Mouse (Mus musculus) spleen, postnatal 4 days (tissue): ENCODE measurements around the gene D930048N14Rik.
"Not testable (repeated sequence)": the region's sequence is repeated elsewhere in the genome, so short reads cannot be mapped to it uniquely, and the experiment has no call there.

Experiments used
- DNase-seq, 2 experiments: peaks; one replicate each; pipeline ENCODE4 v3.0.0; 2022; ENCODE audit warnings: low spot score in 2 of 2

D930048N14Rik gene

DNA sequence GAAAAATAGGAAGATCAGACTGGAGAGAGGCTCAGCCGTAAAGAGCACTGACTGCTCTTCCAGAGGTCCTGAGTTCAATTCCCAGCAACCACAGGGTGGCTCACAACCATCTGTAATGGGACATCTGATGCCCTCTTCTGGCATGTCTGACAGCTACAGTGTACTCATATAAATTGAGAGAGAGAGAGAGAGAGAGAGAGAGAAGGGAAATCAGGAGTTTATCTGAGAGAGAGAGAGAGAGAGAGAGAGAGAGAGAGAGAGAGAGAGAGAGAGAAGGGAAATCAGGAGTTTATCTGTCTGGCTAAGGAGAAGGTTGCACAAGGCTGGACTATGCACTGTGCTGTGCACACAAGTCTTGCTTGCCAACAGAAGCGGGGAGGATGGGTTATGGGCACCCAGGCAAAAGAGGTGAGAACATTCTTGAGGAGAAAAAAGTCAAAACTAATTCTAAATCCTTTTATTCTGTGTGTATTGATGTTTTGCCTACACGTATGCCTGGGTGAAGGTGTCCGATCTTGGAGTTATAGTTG is 2.2 kb downstream of the D930048N14Rik start:
- no peak for DNase-seq

DNA sequence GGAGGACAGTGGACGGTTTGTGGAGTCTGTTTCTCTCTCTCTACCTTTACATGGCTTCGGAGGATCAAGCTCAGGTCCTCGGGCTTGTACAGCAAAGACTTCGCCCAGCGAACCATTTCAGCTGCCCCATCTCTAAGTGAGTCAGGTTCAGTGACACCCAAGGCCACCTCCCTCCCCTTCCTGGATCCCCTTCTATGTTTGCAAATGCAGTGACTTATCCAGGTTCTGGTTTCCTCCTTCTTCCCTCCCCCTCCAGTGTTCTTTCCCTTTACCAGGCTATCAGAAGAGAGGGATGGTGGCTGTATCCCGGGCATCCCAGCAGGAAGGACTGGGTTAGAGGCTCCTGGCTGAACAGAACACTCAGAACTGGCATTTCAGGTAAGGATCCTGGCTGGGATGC is 3.0 kb downstream of the D930048N14Rik start:
- no peak for DNase-seq

DNA sequence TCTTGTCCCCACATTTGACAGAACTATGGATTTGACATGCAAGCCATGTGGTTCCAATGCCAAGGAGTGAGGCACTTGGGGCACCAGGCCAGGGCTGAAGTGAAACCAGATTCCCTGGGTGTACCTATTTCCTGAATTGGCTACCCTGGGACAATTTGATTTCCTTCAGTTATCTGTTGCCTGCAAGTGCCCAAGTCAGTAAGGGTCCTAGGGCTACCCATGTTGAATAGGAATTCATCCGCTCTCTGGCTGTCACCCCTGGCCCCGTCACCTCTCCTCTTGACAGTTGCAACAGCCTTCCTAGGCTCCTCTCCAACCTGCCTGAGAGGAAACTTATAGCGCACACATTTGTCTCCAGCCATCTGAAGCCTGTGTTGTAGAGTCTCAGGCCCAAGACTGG is 4.1 kb downstream of the D930048N14Rik start:
- DNase-seq: no peak

DNA sequence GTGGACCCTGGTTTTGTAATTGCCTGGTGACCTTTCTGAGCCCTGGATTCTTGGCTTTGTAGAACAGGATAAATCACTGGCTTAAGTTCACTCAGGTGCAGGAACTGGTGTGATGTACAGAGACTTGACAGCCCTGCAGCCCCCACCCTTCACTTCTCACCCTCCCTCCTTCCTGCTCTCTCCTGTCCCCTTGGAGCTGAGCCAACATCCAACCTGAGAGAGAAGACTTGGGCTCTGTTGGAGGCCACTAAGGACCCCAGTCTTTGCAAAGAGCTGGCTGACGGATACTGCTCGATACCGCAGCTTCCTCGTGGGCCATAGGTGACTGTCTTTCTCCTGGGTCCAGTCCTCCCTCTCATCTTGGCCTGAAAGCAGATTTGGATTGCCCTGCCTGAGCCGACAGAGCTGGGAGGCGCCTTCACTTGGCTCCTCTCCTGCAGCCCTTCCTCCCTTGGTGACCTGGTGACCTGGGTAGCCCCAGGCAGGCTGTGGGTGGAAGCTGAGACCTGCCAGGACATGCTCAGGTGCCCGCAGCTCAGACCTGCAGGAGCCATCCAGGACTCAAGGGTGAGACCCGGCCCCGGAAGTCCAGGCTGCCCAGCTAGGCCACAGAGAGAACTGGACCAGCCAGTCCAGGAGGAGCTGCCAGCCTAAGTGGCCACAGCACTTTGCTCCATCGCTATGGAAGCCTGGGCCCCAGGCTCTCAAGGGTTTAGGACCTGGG is 6.2 kb downstream of the D930048N14Rik start:
- DNase-seq: no peak

DNA sequence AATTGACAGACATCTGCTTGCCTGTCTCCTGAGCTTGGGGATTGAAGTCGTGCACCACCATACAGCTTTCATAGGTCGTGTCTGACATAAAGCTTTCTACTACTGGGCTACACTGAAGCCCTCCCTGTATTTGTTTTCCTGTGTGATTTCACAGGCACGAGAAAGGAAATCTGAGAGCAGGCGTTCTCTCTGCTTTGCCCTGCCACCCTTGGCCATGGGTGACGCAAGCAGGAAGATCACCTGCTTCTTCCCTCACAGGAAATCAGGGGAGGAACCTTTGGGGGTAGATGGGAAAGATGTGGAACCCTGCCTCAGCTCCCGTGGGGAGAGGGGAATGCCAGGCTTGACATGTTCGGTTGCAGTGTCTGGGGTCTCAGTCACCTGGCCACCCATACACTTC is 7.5 kb downstream of the D930048N14Rik start:
- no peak for DNase-seq

DNA sequence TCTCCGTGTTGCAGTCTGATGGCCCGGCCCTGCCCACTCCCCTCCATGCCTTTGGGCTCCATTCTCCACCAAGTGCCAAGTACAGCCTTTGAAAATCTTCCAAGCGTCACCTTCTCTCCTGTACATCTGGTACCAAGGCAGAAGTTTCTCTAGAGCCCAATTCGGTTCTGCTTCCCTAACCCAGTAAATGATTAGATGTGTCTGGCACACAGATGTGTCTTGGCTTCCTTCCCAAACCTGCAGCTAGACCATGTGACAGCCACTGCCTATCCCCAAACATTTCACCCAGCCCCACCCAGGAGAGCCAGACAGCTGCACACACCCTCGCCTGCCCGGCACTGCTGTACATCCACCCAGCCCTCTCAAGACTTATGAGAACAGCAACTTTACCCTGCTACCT is 8.0 kb downstream of the D930048N14Rik start:
- peak in 1 of 2 experiments; percentile 58 for DNase-seq

DNA sequence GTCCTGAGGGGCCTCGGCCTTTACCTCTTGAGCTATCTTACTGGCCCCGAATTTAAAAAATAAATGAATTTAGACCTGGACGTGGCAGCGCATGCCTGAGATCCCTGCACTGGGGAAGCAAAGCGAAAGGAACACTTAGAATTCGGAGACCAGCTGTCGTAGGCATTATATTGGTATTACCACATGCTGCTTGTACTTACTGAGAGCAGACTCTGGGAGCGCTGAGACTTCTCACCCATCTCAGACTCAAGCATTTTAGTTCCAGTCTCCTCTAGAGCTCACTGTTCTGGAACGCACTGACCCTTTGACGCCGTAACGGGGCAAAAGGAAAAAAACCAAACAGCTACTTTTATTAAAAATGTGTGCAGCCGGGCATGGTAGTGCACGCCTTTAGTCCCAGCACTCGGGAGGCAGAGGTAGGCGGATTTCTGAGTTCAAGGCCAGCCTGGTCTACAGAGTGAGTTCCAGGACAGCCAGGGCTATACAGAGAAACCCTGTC is 11.2 kb downstream of the D930048N14Rik start:
- no peak for DNase-seq

DNA sequence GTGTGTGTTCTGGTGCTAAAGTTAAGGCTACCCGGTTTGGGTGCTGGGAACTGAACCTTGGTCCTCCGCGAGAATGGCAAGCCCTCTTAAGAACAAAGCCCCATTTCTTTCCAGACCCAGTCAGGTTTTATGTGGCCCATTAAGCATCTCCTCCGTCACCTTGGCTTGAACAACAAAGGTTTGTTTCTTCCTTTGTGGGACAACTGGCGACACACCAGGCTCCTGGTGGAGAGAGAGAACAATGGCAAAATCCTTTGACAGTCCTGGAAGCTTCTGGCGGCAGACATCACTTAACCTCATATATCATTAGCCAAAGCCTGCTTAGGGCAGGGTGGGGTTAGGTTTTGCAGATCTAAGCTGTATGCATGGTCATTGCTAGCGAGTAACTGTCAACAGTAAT is 11.9 kb downstream of the D930048N14Rik start:
- no peak for DNase-seq

DNA sequence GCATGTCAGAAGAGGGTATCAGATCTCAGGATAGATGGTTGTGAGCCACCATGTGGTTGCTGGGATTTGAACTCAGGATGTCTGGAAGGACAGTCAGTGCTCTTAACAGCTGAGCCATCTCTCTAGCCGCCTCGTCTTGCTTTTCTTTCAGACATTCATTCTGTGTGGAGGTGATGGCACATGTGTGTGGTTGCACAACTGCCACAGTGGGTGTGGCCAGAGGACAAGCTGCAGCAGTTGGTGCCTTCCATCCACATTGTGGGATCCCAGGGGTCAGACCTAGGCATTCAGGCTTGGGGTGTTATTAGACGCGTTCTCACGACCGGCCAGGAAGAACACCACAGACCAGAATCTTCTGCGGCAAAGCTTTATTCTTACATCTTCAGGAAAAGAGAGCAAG is 14.0 kb downstream of the D930048N14Rik start:
- not testable (repeated sequence) for DNase-seq

DNA sequence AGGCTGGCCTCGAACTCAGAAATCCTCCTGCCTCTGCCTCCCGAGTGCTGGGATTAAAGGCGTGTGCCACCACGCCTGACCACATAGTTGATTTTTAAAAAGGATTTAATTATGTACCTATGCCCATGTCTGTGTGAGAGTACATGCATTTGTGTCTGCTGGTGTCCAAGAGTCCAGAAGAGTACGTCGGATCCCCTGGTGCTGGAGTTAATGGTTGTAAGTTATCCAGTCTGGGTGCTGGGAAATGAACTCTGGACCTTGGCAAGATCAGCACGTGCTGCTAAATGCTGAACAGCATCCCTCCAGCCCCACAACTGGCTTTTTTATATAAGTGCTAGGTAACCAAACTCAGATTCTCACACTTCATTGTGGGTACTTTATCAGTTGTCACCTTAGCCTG is 20.1 kb downstream of the D930048N14Rik start:
- DNase-seq: no peak

DNA sequence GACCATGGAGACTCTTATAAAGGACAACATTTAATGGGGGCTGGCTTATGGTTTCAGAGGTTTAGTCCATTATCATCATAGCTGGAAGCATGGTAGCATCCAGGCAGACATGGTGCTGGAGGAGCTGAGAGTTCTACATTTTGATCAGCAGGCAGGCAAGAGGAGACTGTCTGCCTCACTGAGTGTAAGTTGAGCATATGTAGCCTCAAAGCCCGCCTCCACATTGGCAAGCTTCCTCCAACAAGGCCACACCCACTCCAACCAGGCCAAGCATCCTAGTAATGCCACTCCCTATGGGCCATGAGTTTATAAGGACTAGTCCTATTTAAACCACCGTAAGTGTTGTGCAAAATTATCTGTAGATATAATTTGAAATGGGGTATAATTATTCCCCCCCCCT is 20.6 kb downstream of the D930048N14Rik start:
- DNase-seq: no peak

DNA sequence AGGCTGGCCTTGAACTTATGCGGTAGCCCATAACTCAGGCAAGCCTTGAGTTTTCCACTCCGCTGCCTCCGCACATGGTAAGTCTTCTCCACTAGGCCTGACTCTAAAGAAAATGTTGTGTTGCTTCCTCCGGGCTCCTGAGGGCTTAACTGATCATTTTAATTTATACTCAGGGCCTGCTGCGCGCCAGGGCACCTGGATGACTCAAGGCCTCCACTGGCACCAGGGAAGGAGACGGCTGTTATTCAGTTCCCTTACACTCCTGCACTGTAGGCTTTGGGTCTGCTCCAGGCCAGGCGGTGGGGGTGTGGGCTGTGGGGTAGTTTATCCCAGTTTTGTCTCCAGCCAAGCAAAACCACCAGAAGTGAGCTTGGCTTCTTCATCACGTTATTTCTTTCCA is 22.5 kb downstream of the D930048N14Rik start:
- no peak for DNase-seq

DNA sequence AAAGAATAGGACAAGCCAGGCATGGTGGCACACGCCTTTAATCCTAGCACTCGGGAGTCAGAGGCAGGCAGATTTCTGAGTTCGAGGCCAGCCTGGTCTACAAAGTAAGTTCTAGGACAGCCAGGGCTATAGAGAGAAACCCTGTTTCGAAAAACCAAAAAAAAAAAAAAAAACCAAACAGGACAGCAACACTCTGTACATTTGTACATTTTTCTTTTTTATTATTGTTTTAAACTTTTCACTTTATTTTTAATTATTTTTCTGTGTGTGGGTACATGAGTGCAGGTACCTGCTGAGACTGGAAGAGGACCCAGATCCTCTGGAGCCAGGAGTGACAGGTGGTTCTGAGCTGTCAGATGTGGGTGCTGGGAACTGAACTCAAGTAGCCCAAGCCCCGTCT is 24.6 kb downstream of the D930048N14Rik start:
- DNase-seq: no peak

DNA sequence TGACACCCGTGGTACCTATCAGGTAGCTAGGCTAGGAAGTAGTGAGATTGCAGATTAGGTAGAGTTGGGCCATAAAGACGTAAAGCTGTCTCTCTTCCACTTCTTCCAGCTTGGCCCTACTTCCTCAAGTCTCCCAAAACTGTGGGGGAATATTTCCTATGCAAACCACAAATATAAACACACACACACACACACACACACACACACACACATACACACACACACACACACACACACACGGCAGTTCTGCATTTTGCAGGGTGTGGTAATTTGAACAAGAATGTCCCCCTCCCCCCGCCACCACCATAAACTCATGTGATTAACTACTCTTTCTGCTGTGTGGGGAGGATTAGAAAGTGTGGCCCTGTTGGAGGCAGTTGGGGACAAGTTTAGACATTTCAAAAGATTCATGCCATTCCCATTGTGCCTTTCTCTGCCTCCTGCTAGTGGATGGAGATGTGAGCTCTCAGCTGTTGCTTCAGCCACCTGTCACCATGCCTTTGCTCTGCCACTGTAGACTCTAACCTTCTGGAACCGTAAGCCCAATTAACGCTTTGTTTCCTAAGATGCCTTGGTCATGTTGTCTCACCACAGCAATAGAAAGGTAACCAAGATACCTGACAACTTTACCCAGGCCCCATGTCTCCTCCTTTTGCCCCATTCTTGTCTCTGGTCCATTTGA is 27.1 kb downstream of the D930048N14Rik start:
- no peak for DNase-seq

DNA sequence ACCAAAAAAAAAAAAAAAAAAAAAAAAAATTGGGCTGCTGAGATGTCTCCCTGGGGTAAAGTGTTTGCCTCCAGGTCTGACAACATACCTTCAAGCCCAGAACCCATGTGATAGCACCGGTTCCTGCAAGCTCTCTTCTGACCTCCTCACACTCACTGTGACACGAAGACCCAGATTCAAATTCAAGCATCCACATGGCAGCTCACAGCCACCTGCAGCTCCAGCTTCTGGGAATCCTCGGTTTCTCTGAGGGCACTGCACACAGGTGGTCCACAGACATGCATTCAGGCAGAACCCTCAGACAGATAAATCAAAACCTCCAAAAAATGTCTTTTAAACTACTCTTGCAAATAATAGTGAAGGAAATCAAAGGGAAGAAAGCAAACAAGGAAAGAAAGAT is 28.7 kb downstream of the D930048N14Rik start:
- DNase-seq: no peak

DNA sequence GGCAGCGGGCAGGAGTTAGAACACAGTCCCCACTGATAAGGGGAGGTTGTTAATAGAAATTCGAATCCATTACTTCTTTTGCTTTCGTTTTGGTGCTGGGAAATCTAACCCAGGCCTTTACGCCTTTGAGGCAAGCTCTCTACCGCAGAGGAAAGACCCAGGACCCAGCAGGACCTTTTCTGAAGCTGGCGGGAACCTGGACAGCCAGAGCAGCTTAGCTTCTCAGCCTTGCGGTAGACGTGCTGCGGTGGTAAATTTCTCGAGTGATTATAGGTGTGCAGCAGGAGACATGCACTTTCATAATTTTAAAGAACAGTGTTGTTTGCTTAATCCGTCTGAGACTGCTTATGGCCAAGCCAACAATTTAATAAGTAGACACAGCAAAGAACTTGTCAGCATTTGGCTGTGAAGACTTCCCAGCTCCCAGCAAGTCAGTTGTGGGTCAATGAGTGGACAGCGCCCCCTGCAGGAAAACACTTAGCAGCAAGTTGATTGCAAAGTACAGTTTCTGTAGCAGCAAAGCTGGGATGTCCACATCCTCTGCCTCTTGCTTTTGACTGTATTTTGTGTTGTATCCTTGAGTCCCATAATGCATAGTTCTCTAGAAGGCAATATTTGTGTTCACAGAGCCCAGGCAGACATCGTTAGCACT is 30.7 kb downstream of the D930048N14Rik start:
- peak; percentile 85 to 96 for DNase-seq

DNA sequence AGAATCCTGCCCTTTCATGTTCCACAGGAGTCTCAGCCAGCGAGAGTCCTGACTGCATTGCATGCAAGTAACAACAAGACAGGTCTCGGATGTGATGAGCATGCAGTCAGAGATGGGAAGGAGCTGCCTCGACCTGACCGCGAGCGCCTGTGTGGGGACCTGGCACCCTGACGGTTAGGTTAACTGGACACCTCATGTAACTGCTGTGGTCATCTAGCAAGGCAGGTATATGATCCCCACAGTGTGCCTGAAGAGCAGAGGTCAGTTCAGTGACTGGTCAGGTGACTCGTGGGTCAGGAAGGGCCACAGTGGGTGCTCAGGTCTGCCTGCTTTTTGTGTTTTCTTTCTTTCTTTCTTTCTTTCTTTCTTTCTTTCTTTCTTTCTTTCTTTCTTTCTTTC is 31.2 kb downstream of the D930048N14Rik start:
- no peak for DNase-seq

DNA sequence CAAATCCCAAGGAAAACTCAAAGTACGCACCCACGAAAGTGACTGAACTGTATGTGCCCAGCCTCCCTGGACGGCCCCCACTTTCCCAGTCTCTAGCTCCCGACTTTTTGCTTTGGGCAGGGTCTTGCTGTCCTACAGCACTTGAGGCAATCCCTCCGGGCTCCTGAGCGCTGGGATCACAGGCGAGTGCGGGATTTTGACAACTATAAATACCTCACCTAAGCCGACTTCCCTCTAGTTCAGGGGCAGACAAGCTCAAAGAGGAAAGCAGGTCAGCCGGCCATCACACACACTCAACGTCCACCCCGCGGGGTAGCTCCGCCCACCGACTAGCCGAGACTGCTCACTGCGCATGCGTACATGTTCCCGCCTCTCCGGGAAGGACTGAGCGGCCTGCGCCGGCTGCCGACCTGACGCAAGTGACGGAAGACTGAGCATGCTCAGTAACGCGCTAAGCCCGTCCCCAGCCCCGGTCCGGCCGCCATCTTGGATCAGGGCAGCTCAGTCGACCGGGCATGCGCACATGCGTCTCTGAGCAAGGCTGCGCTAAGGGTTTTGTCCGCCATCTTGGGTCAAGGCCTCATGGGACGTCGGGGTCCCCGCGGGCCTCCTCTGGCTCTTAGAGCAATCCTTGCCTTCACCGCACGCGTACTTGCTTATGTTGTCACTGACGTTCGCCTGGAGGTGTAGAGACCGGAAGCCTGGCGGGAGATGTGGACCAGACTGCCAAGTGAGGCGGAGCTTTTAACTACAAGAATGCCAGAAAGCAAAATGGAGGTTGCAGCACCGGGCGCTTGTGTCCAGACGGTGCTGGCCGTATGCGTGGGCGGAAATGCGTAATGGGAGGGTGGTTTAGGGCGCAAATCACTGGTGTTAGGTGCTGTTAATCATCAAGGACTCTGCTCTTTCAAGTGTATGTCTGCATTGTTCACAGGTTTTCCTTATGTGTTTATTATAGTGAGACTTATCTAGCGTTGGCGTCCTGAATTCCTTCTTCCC is 37.9 kb downstream of the D930048N14Rik start, which contains the start of gene 0610009B22Rik:
Gene 0610009B22Rik, minus strand, starts transcription at position 545 of the 999 bp plus-strand sequence.
- DNase-seq: peak; percentile 100

DNA sequence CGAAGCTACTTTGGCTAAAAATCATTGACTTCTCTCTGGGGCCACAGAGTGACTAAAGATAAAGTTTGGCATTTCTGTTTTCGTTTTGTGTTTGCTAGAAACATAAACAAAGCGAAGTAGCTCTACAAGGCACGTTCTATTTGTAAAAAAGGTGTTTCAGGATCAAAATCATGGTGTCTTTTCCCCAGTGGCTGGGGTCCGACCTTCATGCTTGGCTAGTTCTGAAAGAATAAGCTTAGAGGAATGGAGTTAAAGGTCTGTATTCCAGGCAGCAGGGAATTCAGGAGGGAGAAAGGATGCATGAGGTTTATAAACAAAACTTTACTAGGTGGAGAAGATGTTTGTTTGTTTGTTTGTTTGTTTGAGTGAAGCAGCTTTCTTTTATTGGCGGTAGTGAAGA is 38.6 kb downstream of the D930048N14Rik start:
- DNase-seq: no peak

DNA sequence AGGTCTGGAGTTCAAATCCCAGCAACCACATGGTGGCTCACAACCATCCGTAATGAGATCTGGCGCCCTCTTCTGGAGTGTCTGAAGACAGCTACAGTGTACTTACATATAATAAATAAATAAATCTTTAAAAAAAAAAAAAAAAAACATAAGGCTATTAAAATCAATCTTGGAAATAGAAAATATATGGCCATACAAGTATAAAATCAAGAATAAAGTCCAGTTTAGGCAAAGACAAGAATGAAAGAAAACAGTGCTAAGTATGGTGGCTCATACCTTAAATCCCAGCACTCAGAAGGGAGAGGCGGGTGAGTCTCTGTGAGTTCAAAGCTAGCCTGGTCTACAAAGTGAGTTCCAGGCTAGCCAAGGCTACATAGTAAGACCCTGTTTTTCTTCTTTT is 39.8 kb downstream of the D930048N14Rik start:
- not testable (repeated sequence) for DNase-seq

DNA sequence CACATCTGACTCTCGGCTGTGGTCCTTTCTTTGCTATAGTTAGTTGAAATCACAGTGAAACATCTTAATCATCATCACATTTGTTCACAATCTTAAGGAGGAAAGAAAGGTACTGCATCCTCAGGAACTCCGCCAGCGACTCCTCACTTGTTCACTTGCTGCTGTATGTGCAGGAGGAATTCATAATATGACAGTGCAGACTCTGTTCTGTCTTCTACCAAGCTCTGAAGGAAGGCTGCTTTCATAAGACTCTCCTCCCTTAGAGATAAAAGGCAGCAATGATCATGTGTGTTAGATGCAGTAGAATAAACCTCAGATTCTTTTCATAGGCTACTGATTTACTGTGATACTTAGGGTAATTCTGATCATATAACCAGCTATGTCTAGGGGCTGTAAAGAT is 44.2 kb downstream of the D930048N14Rik start:
- DNase-seq: no peak
